Comparison of ENCODE assay signal across 8 mouse cellular contexts in the genomic region with DNA sequence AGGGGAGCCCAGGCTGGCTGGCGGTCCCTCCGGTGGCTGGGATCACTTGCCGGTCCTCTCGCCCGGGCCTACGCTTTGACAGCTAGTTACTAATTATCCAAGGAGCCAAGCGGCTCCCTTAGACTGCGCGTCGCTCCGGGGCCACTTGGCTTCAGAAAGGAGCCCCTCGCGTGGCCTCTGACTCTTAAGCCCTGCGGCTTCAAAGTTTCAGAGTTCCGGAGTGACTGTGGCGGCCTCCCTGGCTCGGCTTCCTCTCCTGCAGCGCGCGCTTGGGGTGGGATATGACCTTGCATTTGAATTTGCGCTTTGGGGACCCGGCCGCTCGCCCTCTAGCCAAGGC. TPM values are rescaled to one million over a fixed set of nuclear protein-coding genes. Genes with fewer than 3 reads are reported as not detected.
DNase-seq lines count a peak whose midpoint lies in the region; ATAC-seq and TF ChIP-seq lines count a peak whose summit lies in the region.

No protein-coding gene starts in this region.

- peak overlapping the region; percentile 37 for H3K4me2 ChIP-seq in heart, embryonic 15.5 days
- no peak overlapping the region for H3K4me2 ChIP-seq in limb, embryonic 14.5 days (replicated peaks; ENCODE audit: low read depth, low read length, severe bottlenecking)

- DNase-seq in ovary, postnatal 36 days (ENCODE audit: low spot score): peak; percentile 14
- no peak for DNase-seq in ovary, postnatal 14 days (ENCODE audit: low spot score)
- DNase-seq in limb, embryonic 14.5 days (ENCODE audit: low spot score): no peak
- peak; percentile 24 for DNase-seq in splenic B cell, adult 2 months (ENCODE audit: low read depth, low spot score)
- no peak for DNase-seq in thymus, postnatal 10 days (ENCODE audit: low spot score in 2 of 2)
- DNase-seq in cerebellum, adult 9-11 months: no peak
- no peak for DNase-seq in right cerebral cortex, postnatal 25 days

- peak overlapping the region; percentile 36 for H3K4me3 ChIP-seq in heart, embryonic 15.5 days
- 0 out of 2 replicates have a peak overlapping the region, but pooled peaks have one; percentile 4 for H3K4me3 ChIP-seq in limb, embryonic 14.5 days (replicated peaks; ENCODE audit: low read length)

- H3K9ac ChIP-seq in heart, embryonic 15.5 days: no peak overlapping the region
- H3K9ac ChIP-seq in limb, embryonic 14.5 days (ENCODE audit: low read depth, low read length, severe bottlenecking): no peak overlapping the region

- no peak overlapping the region for H3K27ac ChIP-seq in heart, embryonic 15.5 days
- H3K27ac ChIP-seq in limb, embryonic 14.5 days (replicated peaks; ENCODE audit: low read depth, low read length): no peak overlapping the region

- no peaks in the 10 kb centered on the region for H3K9me3 ChIP-seq in heart, embryonic 15.5 days (replicated peaks)
- no peaks in the 10 kb centered on the region for H3K9me3 ChIP-seq in limb, embryonic 14.5 days (ENCODE audit: control insufficient read depth, low read length)

- ATAC-seq in heart, embryonic 15.5 days (replicated peaks; ENCODE audit: insufficient number of reproducible peaks, insufficient read depth, low FRiP score, low read depth): no peak
- no peak for ATAC-seq in limb, embryonic 14.5 days (ENCODE audit: low FRiP score, low read depth)

- peaks cover 91% of the 10 kb centered on the region for H3K27me3 ChIP-seq in heart, embryonic 15.5 days
- H3K27me3 ChIP-seq in limb, embryonic 14.5 days (ENCODE audit: control insufficient read depth, insufficient read depth, low read length): peaks cover 69% of the 10 kb centered on the region
- H3K27me3 ChIP-seq in splenic B cell, adult 2 months (ENCODE audit: control insufficient read depth, insufficient read depth, low read length, poor library complexity, severe bottlenecking): peaks cover 7% of the 10 kb centered on the region

- no peak for TF ChIP-seq POLR2A in limb, embryonic 14.5 days (IDR thresholded peaks at IDR 0.05; ENCODE audit: borderline replicate concordance, extremely low read depth, insufficient read depth, insufficient read length)

- H3K4me1 ChIP-seq in heart, embryonic 15.5 days (replicated peaks): peaks cover 37% of the 10 kb centered on the region
- peaks cover 8% of the 10 kb centered on the region; the same call in 1 of the 2 replicates for H3K4me1 ChIP-seq in limb, embryonic 14.5 days (ENCODE audit: control insufficient read depth, insufficient read depth, low read length)

- WGBS in heart, embryonic 15.5 days: 1% methylated on average over 24 of the region's 24 CpGs
- WGBS in limb, embryonic 14.5 days: under 1% methylated on average over 23 of the region's 24 CpGs

- no peaks in the 10 kb centered on the region for H3K36me3 ChIP-seq in heart, embryonic 15.5 days
- no peaks in the 10 kb centered on the region for H3K36me3 ChIP-seq in limb, embryonic 14.5 days (ENCODE audit: control insufficient read depth, insufficient read depth, low read length)
- H3K36me3 ChIP-seq in splenic B cell, adult 2 months (ENCODE audit: control insufficient read depth, insufficient read depth, low read length, poor library complexity, severe bottlenecking): no peaks in the 10 kb centered on the region

RNA-seq across cellular contexts. Expression of gene Hnf1b, which starts 2.1 kb away (rescaled TPM):
- polyA plus RNA-seq in heart, embryonic 15.5 days (2015; fragmentation: Nextera tagmentation; extraction: Ambion mirVana): 0.40 and 0.85 TPM in 2 replicates
- polyA plus RNA-seq in limb, embryonic 14.5 days (2012; rRNA removed): 0.04 TPM in 1 of 2 replicates, not detected in the other
- polyA plus RNA-seq in limb, embryonic 14.5 days (2014; fragmentation: Nextera tagmentation; extraction: Ambion mirVana): 0.08 TPM in 1 of 2 replicates, not detected in the other

Comparison
In these comparisons a context has a peak if more than half of its experiments do, and no peak if none do; other contexts are left out.
1. DNase-seq: peak in ovary, postnatal 36 days (single experiment) and splenic B cell, adult 2 months (single experiment); none in ovary, postnatal 14 days (single experiment), limb, embryonic 14.5 days (single experiment), thymus, postnatal 10 days (0 of 2), cerebellum, adult 9-11 months (single experiment) and right cerebral cortex, postnatal 25 days (single experiment).